Mouse (Mus musculus): Measurements from ENCODE around the gene Plpp1.

- no peak for TF ChIP-seq GATA1 (IDR thresholded peaks at IDR 0.05; ENCODE audit: borderline replicate concordance, low read length)
- no peak for TF ChIP-seq CTCF (IDR thresholded peaks at IDR 0.05; ENCODE audit: low read depth, low read length)
- TF ChIP-seq TAL1 (conservative IDR thresholded peaks at IDR 0.05; ENCODE audit: low read depth, low read length) = no peak
- TF ChIP-seq POLR2AphosphoS5 (IDR thresholded peaks at IDR 0.05; ENCODE audit: insufficient replicate concordance, low read depth, low read length) = no peak
- no peak for TF ChIP-seq GATA2 (IDR thresholded peaks at IDR 0.05; ENCODE audit: borderline replicate concordance, low read depth, low read length)
Observed at GRCm38 (mm10) chr13:112751454-112752308, 48.9 kb upstream of the Plpp1 start.
